Mouse (Mus musculus): Measurements from ENCODE around the gene Lnx2. TPM values are rescaled to one million over a fixed set of nuclear protein-coding genes. Genes with fewer than 3 reads are reported as not detected.

The Lnx2 gene
- polyA plus RNA-seq (2015; fragmentation: Nextera tagmentation; extraction: Ambion mirVana), result 4.8 and 5.9 TPM in 2 replicates

DNA sequence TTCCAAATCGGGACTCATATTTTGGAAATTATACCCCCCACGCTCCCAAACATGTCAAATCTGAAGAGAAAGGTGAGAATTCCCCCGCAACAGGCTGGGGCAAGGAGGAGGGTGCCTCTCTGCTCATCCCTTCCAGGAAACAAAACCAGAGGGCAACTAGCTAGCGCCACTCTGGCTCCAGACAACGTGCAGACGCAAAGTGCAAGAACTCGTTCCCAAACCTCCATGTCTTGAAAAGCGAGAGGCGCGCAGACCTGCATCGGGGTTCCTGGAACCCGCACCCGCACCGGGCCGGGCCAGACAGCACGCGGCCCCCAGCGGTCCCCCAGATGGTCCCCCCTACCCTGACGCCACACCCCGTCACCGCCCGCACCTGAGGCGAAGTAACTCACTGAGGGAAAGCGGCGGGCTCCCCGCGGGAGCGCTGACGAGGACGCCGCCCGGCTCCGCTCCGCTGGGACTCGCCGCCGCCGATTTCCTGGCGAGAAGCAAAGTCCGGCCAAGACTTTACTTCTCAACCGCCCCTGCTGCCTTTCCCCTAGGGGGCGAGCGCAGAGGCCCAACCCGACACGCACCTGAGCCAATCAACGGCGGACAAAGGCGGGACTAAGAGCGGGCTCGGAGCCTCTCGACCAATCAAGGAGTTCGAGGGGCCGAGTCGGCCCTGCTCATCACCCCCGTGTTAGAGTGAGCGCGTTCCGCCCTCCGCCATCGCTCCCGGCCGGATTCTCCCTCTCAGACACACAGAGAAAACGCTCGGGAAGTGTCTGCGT, at the start of gene Lnx2:
Lnx2 (minus strand) TSS at position 561 of the 773 bp plus-strand sequence.

GRCm38 (mm10) chr5:147076799-147077165, 396 bp upstream of the Lnx2 start, which contains the start of gene Polr1d:
Gene Polr1d, plus strand, starts transcription at chr5:147077050.

Other genes with a start within 250 kb of the Lnx2 start
- gene Rpl21, start 243.7 kb downstream of the Lnx2 start, polyA plus RNA-seq (2015; fragmentation: Nextera tagmentation; extraction: Ambion mirVana), result 526 and 539 TPM in 2 replicates
- gene Rasl11a, start 231.5 kb downstream of the Lnx2 start, polyA plus RNA-seq (2015; fragmentation: Nextera tagmentation; extraction: Ambion mirVana), result 17.4 and 22.7 TPM in 2 replicates
- gene Gtf3a, start 127.9 kb downstream of the Lnx2 start, polyA plus RNA-seq (2015; fragmentation: Nextera tagmentation; extraction: Ambion mirVana), result 59.3 and 63.8 TPM in 2 replicates
- gene Mtif3, start 112.8 kb downstream of the Lnx2 start, polyA plus RNA-seq (2015; fragmentation: Nextera tagmentation; extraction: Ambion mirVana), result 14.4 and 16.7 TPM in 2 replicates
- 112 and 117 TPM in 2 replicates for gene Polr1d, start 464 bp upstream of the Lnx2 start, polyA plus RNA-seq (2015; fragmentation: Nextera tagmentation; extraction: Ambion mirVana)
- not detected in 2 replicates for gene Gsx1, start 112.1 kb upstream of the Lnx2 start, polyA plus RNA-seq (2015; fragmentation: Nextera tagmentation; extraction: Ambion mirVana)
- gene Pdx1, start 193.4 kb upstream of the Lnx2 start, polyA plus RNA-seq (2015; fragmentation: Nextera tagmentation; extraction: Ambion mirVana), result 0.11 TPM in 1 of 2 replicates, not detected in the other
- gene Cdx2, start 230.7 kb upstream of the Lnx2 start, polyA plus RNA-seq (2015; fragmentation: Nextera tagmentation; extraction: Ambion mirVana), result not detected in 2 replicates
- not detected in 2 replicates for gene Urad, start 245.9 kb upstream of the Lnx2 start, polyA plus RNA-seq (2015; fragmentation: Nextera tagmentation; extraction: Ambion mirVana)